Mouse (Mus musculus) heart, postnatal 0 days (tissue): ENCODE data around the gene Olfr288. TPM values are rescaled to one million over a fixed set of nuclear protein-coding genes. Genes with fewer than 3 reads are reported as not detected.

Experiments used
- ATAC-seq: fragments of 200-750 bp; cut with Nextera tagmentation; 2 replicates; pipeline ENCODE4 v1.8.0; 2017; ENCODE audit warnings: low read depth, moderate number of reproducible peaks, moderate library complexity; ENCODE audit not compliant: insufficient read depth
- DNase-seq: peaks from one replicate; pipeline ENCODE4 v3.0.0-alpha.2; 2016; ENCODE audit warnings: low spot score
- H3K27ac ChIP-seq: fragments of 300-500 bp; sonication (generic); 2 replicates; pipeline ENCODE4 v1.5.1; 2014; ENCODE audit warnings: low read depth, mild to moderate bottlenecking
- H3K27me3 ChIP-seq: fragments of 300-500 bp; sonication (generic); 2 replicates; pipeline ENCODE4 v1.6.1; 2014; ENCODE audit warnings: low read length, mixed read lengths; ENCODE audit not compliant: control insufficient read depth, insufficient read depth
- H3K36me3 ChIP-seq: fragments of 300-500 bp; sonication (generic); replicated peaks from 2 replicates; pipeline ENCODE4 v1.6.1; 2014; ENCODE audit warnings: low read length, mixed read lengths; ENCODE audit not compliant: control insufficient read depth, insufficient read depth
- H3K4me1 ChIP-seq: fragments of 300-500 bp; sonication (generic); 2 replicates; pipeline ENCODE4 v1.6.1; 2014; ENCODE audit warnings: antibody characterized with exemption; ENCODE audit not compliant: control insufficient read depth, insufficient read depth
- H3K4me2 ChIP-seq: fragments of 300-500 bp; sonication (generic); 2 replicates; pipeline ENCODE4 v1.6.1; 2014; ENCODE audit warnings: low read depth, mild to moderate bottlenecking, low read length, moderate library complexity
- H3K4me3 ChIP-seq: fragments of 300-500 bp; sonication (generic); 2 replicates; pipeline ENCODE4 v1.5.1; 2014; ENCODE audit warnings: low read depth, low read length
- H3K9ac ChIP-seq: fragments of 300-500 bp; sonication (generic); replicated peaks from 2 replicates; pipeline ENCODE4 v1.6.1; 2014; ENCODE audit warnings: low read depth, low read length, mixed read lengths
- H3K9me3 ChIP-seq: fragments of 300-500 bp; sonication (generic); replicated peaks from 2 replicates; pipeline ENCODE4 v1.6.1; 2016; ENCODE audit warnings: low read length; ENCODE audit not compliant: control insufficient read depth
- CTCF ChIP-seq: IDR thresholded peaks from 2 replicates; pipeline ENCODE4 v1.5.1; 2016; ENCODE audit warnings: antibody characterized with exemption, control low read depth, low read depth
- EP300 ChIP-seq: IDR thresholded peaks from 2 replicates; pipeline ENCODE4 v1.6.1; 2016; ENCODE audit warnings: antibody characterized with exemption, low read depth
- WGBS: fragments of 180-500 bp; shearing (Covaris S2); extraction: QIAGEN DNeasy Blood & Tissue Kit; methylation state at CpG from one replicate; pipeline ENCODE4 v1.1.7; 2014; 5-methylcytosine and 5-hydroxymethylcytosine counted together
- polyA plus RNA-seq: library from polyadenylated mRNA; unstranded; fragments of >200 nt; fragmentation: Nextera tagmentation; extraction: Ambion mirVana; gene quantifications from 2 replicates; pipeline ENCODE4 v1.2.1, GENCODE M21; 2015
- total RNA-seq: library from RNA; depleted of rRNA; stranded (reverse); fragments of >200 nt; gene quantifications from 2 replicates; pipeline ENCODE4 v1.2.3, GENCODE M21; 2014; ENCODE audit warnings: low replicate concordance; rRNA removed

Olfr288 gene
- total and polyA plus RNA-seq, 2 experiments from 2014 or later = not detected

GRCm38 (mm10) chr15:98140809-98141208, 54.5 kb downstream of the Olfr288 start:
- no peaks in the 10 kb centered on the region for H3K9me3 ChIP-seq
- H3K4me3 ChIP-seq = no peak overlapping the region
- H3K4me1 ChIP-seq = 0 out of 2 replicates have a peak, but pooled peaks cover 6% of the 10 kb centered on the region
- no peak for TF ChIP-seq EP300
- TF ChIP-seq CTCF = no peak
- no peaks in the 10 kb centered on the region for H3K27me3 ChIP-seq
- no peak overlapping the region for H3K9ac ChIP-seq
- WGBS = 82% methylated on average over 5 of the region's 5 CpGs
- H3K4me2 ChIP-seq = no peak overlapping the region
- DNase-seq (no peak), ATAC-seq (no peak)
- no peak overlapping the region for H3K27ac ChIP-seq
- H3K36me3 ChIP-seq = peaks cover 48% of the 10 kb centered on the region

- Histone ChIP-seq H3K9ac (no peak overlapping the region), H3K9me3 (no peaks in the 10 kb centered on the region), H3K4me2 (no peak overlapping the region), H3K4me3 (no peak overlapping the region), H3K4me1 (0 out of 2 replicates have a peak, but pooled peaks cover 5% of the 10 kb centered on the region), H3K27me3 (no peaks in the 10 kb centered on the region), H3K36me3 (peaks cover 58% of the 10 kb centered on the region), H3K27ac (no peak overlapping the region)
- DNase-seq = no peak
- no peak for ATAC-seq
- WGBS = 83% methylated on average over 7 of the region's 7 CpGs
- TF ChIP-seq EP300 (no peak), CTCF (no peak)
Measured at GRCm38 (mm10) chr15:98139763-98140162, 55.6 kb downstream of the Olfr288 start.

- H3K4me3 ChIP-seq = no peak overlapping the region
- no peak overlapping the region for H3K27ac ChIP-seq
- H3K4me1 ChIP-seq = no peaks in the 10 kb centered on the region
- ATAC-seq (no peak), DNase-seq (no peak)
- H3K9ac ChIP-seq = no peak overlapping the region
- H3K36me3 ChIP-seq = peaks cover 79% of the 10 kb centered on the region
- TF ChIP-seq EP300 = no peak
- no peak for TF ChIP-seq CTCF
- no peaks in the 10 kb centered on the region for H3K9me3 ChIP-seq
- 90% methylated on average over 9 of the region's 9 CpGs for WGBS
- no peaks in the 10 kb centered on the region for H3K27me3 ChIP-seq
- H3K4me2 ChIP-seq = no peak overlapping the region
Measured at GRCm38 (mm10) chr15:98136871-98137270, 58.5 kb downstream of the Olfr288 start.

Other genes with a start within 250 kb of the Olfr288 start
- 20.3 and 94.1 TPM in 2 replicates for gene Tmem106c, start 231.3 kb downstream of the Olfr288 start, total RNA-seq
- 33.1 and 34.3 TPM in 2 replicates for gene Tmem106c, start 231.3 kb downstream of the Olfr288 start, polyA plus RNA-seq
- gene Col2a1, start 190.8 kb downstream of the Olfr288 start, total RNA-seq = 0.38 and 0.66 TPM in 2 replicates
- gene Col2a1, start 190.8 kb downstream of the Olfr288 start, polyA plus RNA-seq = 0.18 and 0.22 TPM in 2 replicates
- 216 and 219 TPM in 2 replicates for gene Pfkm, start 103.0 kb downstream of the Olfr288 start, total RNA-seq
- gene Pfkm, start 103.0 kb downstream of the Olfr288 start, polyA plus RNA-seq = 205 and 213 TPM in 2 replicates
- 13.3 and 16.7 TPM in 2 replicates for gene Senp1, start 101.8 kb downstream of the Olfr288 start, total RNA-seq
- 8.0 and 10.1 TPM in 2 replicates for gene Senp1, start 101.8 kb downstream of the Olfr288 start, polyA plus RNA-seq
- 99.6 and 158 TPM in 2 replicates for gene Asb8, start 29.9 kb downstream of the Olfr288 start, total RNA-seq
- gene Asb8, start 29.9 kb downstream of the Olfr288 start, polyA plus RNA-seq = 95.6 and 111 TPM in 2 replicates
- gene Ccdc184, start 28.4 kb downstream of the Olfr288 start, total RNA-seq = 0.92 and 1.9 TPM in 2 replicates
- gene Ccdc184, start 28.4 kb downstream of the Olfr288 start, polyA plus RNA-seq = 0.63 and 0.89 TPM in 2 replicates
- not detected in 2 replicates for gene Gm44579, start 25.4 kb upstream of the Olfr288 start, total RNA-seq
- gene Gm44579, start 25.4 kb upstream of the Olfr288 start, polyA plus RNA-seq = not detected in 2 replicates
- gene Olfr287, start 25.5 kb upstream of the Olfr288 start, total RNA-seq = not detected in 2 replicates
- not detected in 2 replicates for gene Olfr287, start 25.5 kb upstream of the Olfr288 start, polyA plus RNA-seq
- gene Olfr286, start 38.9 kb upstream of the Olfr288 start, total RNA-seq = not detected in 2 replicates
- gene Olfr286, start 38.9 kb upstream of the Olfr288 start, polyA plus RNA-seq = not detected in 2 replicates
- not detected in 2 replicates for gene H1fnt, start 61.8 kb upstream of the Olfr288 start, total RNA-seq
- not detected in 2 replicates for gene H1fnt, start 61.8 kb upstream of the Olfr288 start, polyA plus RNA-seq
- gene Zfp641, start 100.6 kb upstream of the Olfr288 start, total RNA-seq = 2.3 and 3.6 TPM in 2 replicates
- gene Zfp641, start 100.6 kb upstream of the Olfr288 start, polyA plus RNA-seq = 1.5 and 1.6 TPM in 2 replicates
- gene Olfr285, start 121.8 kb upstream of the Olfr288 start, total RNA-seq = not detected in 2 replicates
- not detected in 2 replicates for gene Olfr285, start 121.8 kb upstream of the Olfr288 start, polyA plus RNA-seq
- gene Olfr284, start 145.4 kb upstream of the Olfr288 start, total RNA-seq = not detected in 2 replicates
- not detected in 2 replicates for gene Olfr284, start 145.4 kb upstream of the Olfr288 start, polyA plus RNA-seq
- gene Olfr283, start 185.4 kb upstream of the Olfr288 start, total RNA-seq = not detected in 2 replicates
- not detected in 2 replicates for gene Olfr283, start 185.4 kb upstream of the Olfr288 start, polyA plus RNA-seq
- gene Olfr282, start 235.7 kb upstream of the Olfr288 start, total RNA-seq = not detected in 2 replicates
- not detected in 2 replicates for gene Olfr282, start 235.7 kb upstream of the Olfr288 start, polyA plus RNA-seq